Mouse (Mus musculus): ENCODE data around the gene Rapgef1. TPM values are rescaled to one million over a fixed set of nuclear protein-coding genes. Genes with fewer than 3 reads are reported as not detected.

Rapgef1 gene
- total and polyA plus RNA-seq, 2 experiments, result 11.8 to 25.3 TPM

GRCm38 (mm10) chr2:29621163-29621562, 1.6 kb downstream of the Rapgef1 start:
- no peak for DNase-seq (ENCODE audit: extremely low read depth, low read depth, low spot score)
- Histone ChIP-seq H3K27ac (replicated peaks; ENCODE audit: insufficient read depth, low read depth, low read length) (peak overlapping the region; percentile 38), H3K4me3 (ENCODE audit: insufficient read depth, low read depth, low read length) (peak overlapping the region; percentile 96; the same call in 1 of the 2 replicates), H3K4me1 (ENCODE audit: control insufficient read depth, insufficient read depth, low read length) (peaks cover 41% of the 10 kb centered on the region), H3K36me3 (ENCODE audit: control insufficient read depth, insufficient read depth, low read length) (no peaks in the 10 kb centered on the region), H3K9ac (ENCODE audit: low read depth, low read length) (peak overlapping the region; percentile 41), H3K27me3 (ENCODE audit: control insufficient read depth, insufficient read depth, low read length) (no peaks in the 10 kb centered on the region), H3K79me2 (ENCODE audit: control insufficient read depth, insufficient read depth, low read length) (peaks cover 41% of the 10 kb centered on the region)
- WGBS, result 26% methylated on average over 10 of the region's 10 CpGs
- no peak for TF ChIP-seq CTCF (IDR thresholded peaks at IDR 0.05; ENCODE audit: low read depth, low read length)
- TF ChIP-seq POLR2A (IDR thresholded peaks at IDR 0.05; ENCODE audit: extremely low read depth, insufficient read depth, low read length), result no peak

DNA sequence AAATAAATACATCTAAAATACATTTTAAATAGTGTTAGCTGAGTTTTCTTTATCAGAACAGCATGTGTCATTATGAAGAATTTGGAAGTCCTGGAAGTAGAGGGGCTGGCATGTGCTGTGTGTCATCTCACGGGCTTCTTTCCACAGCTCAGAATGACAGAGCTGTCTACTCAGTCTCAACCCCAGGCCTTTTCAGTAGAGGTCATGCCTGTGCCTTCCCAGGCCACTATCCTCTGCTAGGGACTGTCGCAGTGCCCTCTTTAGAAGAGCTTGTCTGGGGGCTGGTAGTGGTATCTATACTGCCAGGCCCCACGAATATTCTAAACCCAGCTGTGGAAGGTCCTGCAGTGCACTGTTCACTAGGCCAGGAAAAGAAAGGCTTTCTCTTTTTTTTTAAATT, 2.1 kb downstream of the Rapgef1 start:
- no peak for DNase-seq (ENCODE audit: extremely low read depth, low read depth, low spot score)
- 45% methylated on average over 3 of the region's 3 CpGs for WGBS
- H3K27ac ChIP-seq (replicated peaks; ENCODE audit: insufficient read depth, low read depth, low read length), result peak overlapping the region; percentile 91; the same call in 1 of the 2 replicates
- no peaks in the 10 kb centered on the region for H3K36me3 ChIP-seq (ENCODE audit: control insufficient read depth, insufficient read depth, low read length)
- peaks cover 41% of the 10 kb centered on the region for H3K4me1 ChIP-seq (ENCODE audit: control insufficient read depth, insufficient read depth, low read length)
- peaks cover 44% of the 10 kb centered on the region for H3K79me2 ChIP-seq (ENCODE audit: control insufficient read depth, insufficient read depth, low read length)
- no peaks in the 10 kb centered on the region for H3K27me3 ChIP-seq (ENCODE audit: control insufficient read depth, insufficient read depth, low read length)
- no peak overlapping the region for H3K9ac ChIP-seq (ENCODE audit: low read depth, low read length)
- no peak for TF ChIP-seq POLR2A (IDR thresholded peaks at IDR 0.05; ENCODE audit: extremely low read depth, insufficient read depth, low read length)
- TF ChIP-seq CTCF (IDR thresholded peaks at IDR 0.05; ENCODE audit: low read depth, low read length), result no peak
- H3K4me3 ChIP-seq (ENCODE audit: insufficient read depth, low read depth, low read length), result no peak overlapping the region

DNA sequence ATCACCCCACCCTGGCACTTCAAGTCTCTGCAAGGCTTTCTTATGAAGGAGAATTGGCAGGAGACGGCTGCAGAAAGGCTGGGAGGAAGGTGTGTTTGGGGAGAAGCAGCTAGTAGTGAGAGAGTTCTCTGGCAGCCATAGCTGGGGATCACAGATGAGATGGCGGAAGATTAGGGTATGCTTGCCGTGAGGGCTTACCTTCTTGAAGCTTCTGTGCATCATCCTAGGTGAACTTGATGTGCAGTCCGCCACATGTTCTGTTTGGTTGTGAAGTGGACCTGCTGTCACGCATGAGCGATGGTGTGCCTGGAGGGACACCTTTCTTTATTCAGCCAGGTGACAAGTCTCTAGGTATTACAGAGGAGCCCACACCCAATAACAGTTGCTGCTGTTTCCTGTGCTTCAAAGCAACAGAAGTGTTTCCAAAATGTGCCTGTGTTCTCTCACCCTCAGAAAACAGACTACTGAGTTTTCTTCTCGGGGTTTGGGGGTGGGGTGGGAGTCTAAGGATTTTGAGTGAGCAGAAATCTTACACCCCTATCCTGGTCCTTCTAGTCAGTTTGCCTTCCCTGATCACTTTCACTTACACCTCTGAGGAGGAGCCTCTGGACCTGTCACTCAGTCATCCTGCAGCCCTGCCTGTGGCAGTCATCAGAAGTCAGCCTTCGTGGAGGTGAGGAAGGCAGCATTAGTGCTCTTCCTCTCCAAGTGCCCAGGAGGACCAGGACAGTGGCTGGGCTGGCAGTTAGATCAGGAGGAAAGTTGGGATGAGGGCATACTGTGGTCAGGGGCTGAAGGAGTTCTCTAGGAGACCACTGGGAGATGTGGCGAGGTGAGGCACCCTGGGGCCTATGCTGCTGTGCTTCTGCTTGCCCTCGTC, 2.8 kb downstream of the Rapgef1 start:
- Histone ChIP-seq H3K27ac (replicated peaks; ENCODE audit: insufficient read depth, low read depth, low read length) (peak overlapping the region; percentile 91), H3K4me3 (ENCODE audit: insufficient read depth, low read depth, low read length) (no peak overlapping the region), H3K36me3 (ENCODE audit: control insufficient read depth, insufficient read depth, low read length) (no peaks in the 10 kb centered on the region), H3K4me1 (ENCODE audit: control insufficient read depth, insufficient read depth, low read length) (peaks cover 45% of the 10 kb centered on the region), H3K9ac (ENCODE audit: low read depth, low read length) (peak overlapping the region; percentile 47), H3K27me3 (ENCODE audit: control insufficient read depth, insufficient read depth, low read length) (no peaks in the 10 kb centered on the region), H3K79me2 (ENCODE audit: control insufficient read depth, insufficient read depth, low read length) (peaks cover 51% of the 10 kb centered on the region)
- 71% methylated on average over 10 of the region's 10 CpGs for WGBS
- no peak for DNase-seq (ENCODE audit: extremely low read depth, low read depth, low spot score)
- TF ChIP-seq POLR2A (IDR thresholded peaks at IDR 0.05; ENCODE audit: extremely low read depth, insufficient read depth, low read length), result no peak
- TF ChIP-seq CTCF (IDR thresholded peaks at IDR 0.05; ENCODE audit: low read depth, low read length), result no peak

GRCm38 (mm10) chr2:29623247-29624090, 3.9 kb downstream of the Rapgef1 start:
- Histone ChIP-seq H3K36me3 (ENCODE audit: control insufficient read depth, insufficient read depth, low read length) (no peaks in the 10 kb centered on the region), H3K27me3 (ENCODE audit: control insufficient read depth, insufficient read depth, low read length) (no peaks in the 10 kb centered on the region), H3K4me3 (ENCODE audit: insufficient read depth, low read depth, low read length) (no peak overlapping the region), H3K79me2 (ENCODE audit: control insufficient read depth, insufficient read depth, low read length) (peaks cover 61% of the 10 kb centered on the region), H3K9ac (ENCODE audit: low read depth, low read length) (peak overlapping the region; percentile 47), H3K27ac (replicated peaks; ENCODE audit: insufficient read depth, low read depth, low read length) (peak overlapping the region; percentile 97), H3K4me1 (ENCODE audit: control insufficient read depth, insufficient read depth, low read length) (peaks cover 48% of the 10 kb centered on the region)
- TF ChIP-seq POLR2A (IDR thresholded peaks at IDR 0.05; ENCODE audit: extremely low read depth, insufficient read depth, low read length) (no peak), CTCF (IDR thresholded peaks at IDR 0.05; ENCODE audit: low read depth, low read length) (no peak)
- WGBS, result 10% methylated on average over 9 of the region's 9 CpGs
- DNase-seq (ENCODE audit: extremely low read depth, low read depth, low spot score), result peak; percentile 99

GRCm38 (mm10) chr2:29624091-29624608, 4.6 kb downstream of the Rapgef1 start:
- Histone ChIP-seq H3K27me3 (ENCODE audit: control insufficient read depth, insufficient read depth, low read length) (no peaks in the 10 kb centered on the region), H3K4me1 (ENCODE audit: control insufficient read depth, insufficient read depth, low read length) (peaks cover 48% of the 10 kb centered on the region), H3K4me3 (ENCODE audit: insufficient read depth, low read depth, low read length) (no peak overlapping the region), H3K9ac (ENCODE audit: low read depth, low read length) (peak overlapping the region; percentile 22), H3K79me2 (ENCODE audit: control insufficient read depth, insufficient read depth, low read length) (peaks cover 68% of the 10 kb centered on the region), H3K27ac (replicated peaks; ENCODE audit: insufficient read depth, low read depth, low read length) (peak overlapping the region; percentile 97), H3K36me3 (ENCODE audit: control insufficient read depth, insufficient read depth, low read length) (no peaks in the 10 kb centered on the region)
- no peak for DNase-seq (ENCODE audit: extremely low read depth, low read depth, low spot score)
- 12% methylated on average over 4 of the region's 4 CpGs for WGBS
- TF ChIP-seq POLR2A (IDR thresholded peaks at IDR 0.05; ENCODE audit: extremely low read depth, insufficient read depth, low read length) (no peak), CTCF (IDR thresholded peaks at IDR 0.05; ENCODE audit: low read depth, low read length) (no peak)
